Mouse (Mus musculus) hindbrain, embryonic 15.5 days (tissue): ENCODE data around the gene Gm43552. TPM values are rescaled to one million over a fixed set of nuclear protein-coding genes. Genes with fewer than 3 reads are reported as not detected.
A peak's percentile ranks its signal among the peaks of the same experiment; 100 is the strongest.

Experiments used
- ATAC-seq: fragments of 200-750 bp; cut with Nextera tagmentation; 2 replicates; pipeline ENCODE4 v1.8.0; 2017; ENCODE audit warnings: low read depth, moderate number of reproducible peaks, moderate TSS enrichment; ENCODE audit not compliant: low FRiP score
- H3K27ac ChIP-seq: fragments of 300-500 bp; sonication (generic); replicated peaks from 2 replicates; pipeline ENCODE4 v1.5.1; 2015; ENCODE audit warnings: mild to moderate bottlenecking, inconsistent platforms
- H3K27me3 ChIP-seq: fragments of 300-500 bp; sonication (generic); 2 replicates; pipeline ENCODE4 v1.6.1; 2015; ENCODE audit warnings: control low read depth, inconsistent platforms
- H3K36me3 ChIP-seq: fragments of 300-500 bp; sonication (generic); 2 replicates; pipeline ENCODE4 v1.6.1; 2015; ENCODE audit warnings: control low read depth, inconsistent platforms
- H3K4me1 ChIP-seq: fragments of 300-500 bp; sonication (generic); replicated peaks from 2 replicates; pipeline ENCODE4 v1.6.1; 2015; ENCODE audit warnings: control low read depth, inconsistent platforms
- H3K4me2 ChIP-seq: fragments of 300-500 bp; sonication (generic); 2 replicates; pipeline ENCODE4 v1.6.1; 2015; ENCODE audit warnings: moderate library complexity, mild to moderate bottlenecking, inconsistent platforms
- H3K4me3 ChIP-seq: fragments of 300-500 bp; sonication (generic); 2 replicates; pipeline ENCODE4 v1.5.1; 2015; ENCODE audit warnings: mild to moderate bottlenecking, inconsistent platforms
- H3K9ac ChIP-seq: fragments of 300-500 bp; sonication (generic); 2 replicates; pipeline ENCODE4 v1.6.1; 2015; ENCODE audit warnings: inconsistent platforms
- H3K9me3 ChIP-seq: fragments of 300-500 bp; sonication (generic); 2 replicates; pipeline ENCODE4 v1.6.1; 2016; ENCODE audit warnings: control low read depth, inconsistent platforms
- WGBS: fragments of 180-500 bp; shearing (Covaris S2); methylation state at CpG from one replicate; pipeline ENCODE4 v1.1.7; 2015; 5-methylcytosine and 5-hydroxymethylcytosine counted together
- polyA plus RNA-seq: library from polyadenylated mRNA; unstranded; fragments of >200 nt; fragmentation: Nextera tagmentation; extraction: Ambion mirVana; gene quantifications from 2 replicates; pipeline ENCODE4 v1.2.1, GENCODE M21; 2015

Gene Gm43552
- polyA plus RNA-seq, 1 experiment from 2014 or later, result not detected

DNA sequence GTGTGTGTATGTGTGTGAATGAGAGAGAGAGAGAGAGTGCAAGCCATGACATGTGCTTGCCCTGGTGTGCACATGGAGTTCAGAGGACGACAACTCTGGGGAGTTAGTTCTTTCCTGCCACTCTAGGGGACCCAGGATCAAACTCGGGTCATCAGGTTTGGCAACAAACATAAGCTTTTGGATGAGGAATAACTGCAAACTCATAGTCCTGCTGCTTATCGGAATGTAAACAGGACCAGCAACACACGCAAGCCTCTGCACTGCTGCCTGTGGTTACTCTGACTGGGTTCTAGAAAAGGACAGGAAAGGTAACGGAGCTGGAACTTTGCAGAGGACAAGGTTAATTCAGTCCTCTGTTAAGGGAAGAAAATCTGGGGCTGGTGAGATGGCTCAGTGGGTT is 67.4 kb downstream of the Gm43552 start:
- 95% methylated on average over 5 of the region's 5 CpGs for WGBS
- Histone ChIP-seq H3K4me3 (no peak overlapping the region), H3K27me3 (no peaks in the 10 kb centered on the region), H3K27ac (no peak overlapping the region), H3K36me3 (peaks cover 59% of the 10 kb centered on the region), H3K4me1 (no peaks in the 10 kb centered on the region), H3K9ac (no peak overlapping the region), H3K9me3 (no peaks in the 10 kb centered on the region), H3K4me2 (no peak overlapping the region)
- no peak for ATAC-seq

DNA sequence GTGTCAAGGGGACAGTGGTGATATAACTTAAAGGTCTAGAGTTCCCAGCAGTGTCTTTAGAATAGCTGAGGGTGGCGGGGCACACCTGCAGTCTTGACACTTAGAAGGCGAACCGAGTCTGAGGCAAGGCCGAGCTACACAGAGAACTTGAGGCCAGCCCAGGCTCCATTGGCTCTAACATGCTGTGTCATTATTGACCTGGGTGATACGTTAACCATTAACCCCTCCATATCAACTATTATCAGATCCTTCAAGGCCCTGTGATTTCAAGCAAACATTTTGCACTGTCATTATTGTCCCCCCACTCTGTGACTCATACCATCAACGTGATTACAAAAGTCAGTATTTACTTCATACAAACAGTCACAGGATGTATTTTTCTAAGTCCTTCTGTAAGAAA is 68.4 kb downstream of the Gm43552 start:
- H3K4me2 ChIP-seq, result no peak overlapping the region
- no peaks in the 10 kb centered on the region for H3K4me1 ChIP-seq
- no peak overlapping the region for H3K27ac ChIP-seq
- 91% methylated on average over 6 of the region's 6 CpGs for WGBS
- H3K27me3 ChIP-seq, result no peaks in the 10 kb centered on the region
- H3K9me3 ChIP-seq, result no peaks in the 10 kb centered on the region
- H3K36me3 ChIP-seq, result peaks cover 66% of the 10 kb centered on the region
- no peak overlapping the region for H3K4me3 ChIP-seq
- H3K9ac ChIP-seq, result no peak overlapping the region
- no peak for ATAC-seq

DNA sequence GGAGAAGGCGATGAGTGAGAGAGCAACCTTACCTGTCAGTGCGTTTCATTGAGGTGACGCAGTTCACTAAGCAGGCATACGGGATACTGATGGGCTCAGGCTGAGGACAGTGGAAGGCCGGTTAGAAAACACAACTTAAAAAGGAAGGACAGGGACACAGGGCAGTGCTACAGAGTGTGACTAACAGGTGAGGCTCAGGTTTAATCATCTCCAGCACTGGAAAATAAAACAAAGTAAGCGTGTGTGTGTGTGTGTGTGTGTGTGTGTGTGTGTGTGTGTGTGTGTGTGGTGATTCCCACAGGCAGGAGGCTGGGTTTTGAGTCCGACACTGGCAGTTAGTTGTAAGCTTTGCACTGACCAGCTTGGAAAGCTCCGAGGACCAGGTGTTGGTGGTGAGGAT is 69.8 kb downstream of the Gm43552 start:
- no peak overlapping the region for H3K4me2 ChIP-seq
- WGBS, result 93% methylated on average over 8 of the region's 8 CpGs
- no peaks in the 10 kb centered on the region for H3K27me3 ChIP-seq
- no peaks in the 10 kb centered on the region for H3K4me1 ChIP-seq
- H3K4me3 ChIP-seq, result no peak overlapping the region
- no peaks in the 10 kb centered on the region for H3K9me3 ChIP-seq
- no peak for ATAC-seq
- H3K36me3 ChIP-seq, result peaks cover 77% of the 10 kb centered on the region
- no peak overlapping the region for H3K27ac ChIP-seq
- no peak overlapping the region for H3K9ac ChIP-seq

DNA sequence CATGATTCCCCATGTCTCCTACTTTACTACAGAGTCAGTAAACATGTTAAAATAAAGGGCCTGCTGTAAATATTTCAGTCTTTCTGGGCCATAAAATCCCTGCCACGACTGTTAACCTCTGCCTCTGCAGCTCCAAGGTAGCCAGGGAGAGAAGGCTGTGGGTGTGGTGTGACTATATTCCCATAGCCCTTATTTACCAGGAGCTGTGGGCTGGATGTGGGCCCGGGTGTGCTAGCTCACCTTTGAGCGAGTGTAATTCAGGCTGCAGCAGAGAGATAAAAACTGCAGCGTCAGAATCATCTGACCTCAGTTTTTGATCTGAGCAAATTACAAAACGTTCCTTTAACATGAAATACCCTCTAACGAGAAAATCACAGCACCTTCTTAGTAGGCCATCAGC is 71.8 kb downstream of the Gm43552 start:
- H3K9me3 ChIP-seq, result no peaks in the 10 kb centered on the region
- no peak overlapping the region for H3K27ac ChIP-seq
- H3K4me2 ChIP-seq, result no peak overlapping the region
- H3K27me3 ChIP-seq, result no peaks in the 10 kb centered on the region
- no peak overlapping the region for H3K4me3 ChIP-seq
- H3K9ac ChIP-seq, result no peak overlapping the region
- no peaks in the 10 kb centered on the region for H3K4me1 ChIP-seq
- H3K36me3 ChIP-seq, result peaks cover 77% of the 10 kb centered on the region
- 86% methylated on average over 6 of the region's 6 CpGs for WGBS
- no peak for ATAC-seq

DNA sequence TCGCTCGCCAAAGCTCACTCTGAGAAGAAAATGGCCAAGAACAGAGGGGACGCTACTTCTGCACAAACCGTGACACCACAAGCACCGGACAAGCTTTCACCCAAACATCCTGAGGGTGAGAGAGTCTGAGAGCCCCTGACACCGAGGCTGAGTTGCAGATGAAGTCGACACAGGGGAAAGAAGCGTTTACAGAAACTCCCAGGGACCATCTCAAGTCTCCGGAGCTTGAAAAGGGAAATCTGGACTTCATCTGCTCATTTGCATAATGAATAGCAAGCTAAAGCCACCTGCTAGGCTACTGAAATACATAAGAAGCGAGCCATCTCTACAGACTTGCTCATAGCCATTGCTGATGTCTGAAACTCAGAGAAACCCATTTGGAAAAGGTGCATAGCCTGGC is 73.5 kb downstream of the Gm43552 start:
- H3K4me1 ChIP-seq, result no peaks in the 10 kb centered on the region
- H3K4me3 ChIP-seq, result no peak overlapping the region
- no peak overlapping the region for H3K9ac ChIP-seq
- no peaks in the 10 kb centered on the region for H3K9me3 ChIP-seq
- no peaks in the 10 kb centered on the region for H3K27me3 ChIP-seq
- H3K27ac ChIP-seq, result no peak overlapping the region
- H3K4me2 ChIP-seq, result no peak overlapping the region
- ATAC-seq, result no peak
- 72% methylated on average over 10 of the region's 10 CpGs for WGBS
- H3K36me3 ChIP-seq, result peaks cover 72% of the 10 kb centered on the region

DNA sequence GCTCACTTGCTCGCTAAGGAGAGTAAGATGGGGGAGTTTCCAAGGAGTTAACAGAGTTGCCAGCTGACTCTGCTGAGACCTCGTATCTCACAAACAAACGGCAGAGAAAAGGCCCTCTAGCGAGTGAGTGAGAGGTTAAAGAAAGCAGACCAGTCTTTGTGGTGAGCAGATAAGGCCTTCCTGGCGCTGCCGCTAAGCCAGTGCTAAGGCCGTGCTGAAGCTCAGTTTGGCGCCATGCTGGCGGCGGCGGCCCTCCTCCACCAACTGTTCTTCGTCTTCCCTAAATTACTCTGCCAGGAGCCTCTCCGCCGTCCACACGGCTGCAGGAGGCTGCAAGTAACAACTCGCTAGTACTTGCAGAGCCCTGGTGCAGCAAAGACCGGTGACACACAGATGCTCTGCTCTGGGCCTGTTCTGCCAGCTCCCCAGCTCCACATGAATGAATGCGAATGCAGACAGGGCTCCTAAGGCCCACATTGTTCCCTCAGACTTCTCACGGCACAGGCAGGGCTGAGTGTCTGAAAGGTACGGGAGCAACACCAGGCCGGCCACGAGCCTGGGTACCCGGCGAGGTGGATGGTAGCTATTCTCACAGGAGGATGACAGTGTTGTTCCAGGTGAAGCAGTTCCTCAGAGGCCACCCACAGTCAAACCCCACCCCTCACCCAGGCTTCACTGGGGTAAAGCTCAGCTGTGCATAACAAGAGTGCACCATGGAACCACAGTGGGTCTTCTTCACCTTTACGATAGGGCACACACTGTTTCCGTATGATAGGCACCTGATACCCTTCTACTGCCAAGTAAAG is 76.8 kb downstream of the Gm43552 start:
- Histone ChIP-seq H3K9ac (no peak overlapping the region), H3K27me3 (no peaks in the 10 kb centered on the region), H3K9me3 (no peaks in the 10 kb centered on the region), H3K36me3 (peaks cover 66% of the 10 kb centered on the region), H3K4me3 (no peak overlapping the region), H3K4me1 (no peaks in the 10 kb centered on the region), H3K27ac (peak overlapping the region; percentile 58), H3K4me2 (no peak overlapping the region)
- no peak for ATAC-seq
- WGBS, result 28% methylated on average over 26 of the region's 26 CpGs

DNA sequence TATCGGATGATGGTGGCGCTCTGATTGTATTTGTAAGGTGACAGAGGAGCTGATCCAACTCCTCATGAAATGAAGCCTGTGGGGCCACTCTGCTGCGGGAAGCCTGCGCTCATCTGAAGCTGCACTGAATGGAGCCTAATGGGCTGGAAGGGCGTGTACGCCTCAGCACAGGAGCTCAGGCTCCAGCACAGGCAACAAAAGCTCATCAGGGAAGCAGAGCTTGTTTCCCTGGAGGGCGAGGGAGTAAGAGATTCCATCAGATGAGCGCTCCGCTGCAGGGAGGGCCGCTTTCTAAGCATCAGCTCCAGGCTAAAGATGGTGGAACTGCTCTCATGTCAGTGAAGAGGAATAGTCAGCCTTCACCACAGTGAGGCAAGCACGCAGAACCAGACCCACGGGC is 84.6 kb downstream of the Gm43552 start:
- Histone ChIP-seq H3K9me3 (no peaks in the 10 kb centered on the region), H3K4me1 (no peaks in the 10 kb centered on the region), H3K9ac (no peak overlapping the region), H3K4me3 (no peak overlapping the region), H3K36me3 (peaks cover 33% of the 10 kb centered on the region), H3K27ac (peak overlapping the region; percentile 61), H3K27me3 (no peaks in the 10 kb centered on the region), H3K4me2 (no peak overlapping the region)
- ATAC-seq, result peak; percentile 51; the same call in 1 of the 2 replicates
- 22% methylated on average over 12 of the region's 12 CpGs for WGBS

DNA sequence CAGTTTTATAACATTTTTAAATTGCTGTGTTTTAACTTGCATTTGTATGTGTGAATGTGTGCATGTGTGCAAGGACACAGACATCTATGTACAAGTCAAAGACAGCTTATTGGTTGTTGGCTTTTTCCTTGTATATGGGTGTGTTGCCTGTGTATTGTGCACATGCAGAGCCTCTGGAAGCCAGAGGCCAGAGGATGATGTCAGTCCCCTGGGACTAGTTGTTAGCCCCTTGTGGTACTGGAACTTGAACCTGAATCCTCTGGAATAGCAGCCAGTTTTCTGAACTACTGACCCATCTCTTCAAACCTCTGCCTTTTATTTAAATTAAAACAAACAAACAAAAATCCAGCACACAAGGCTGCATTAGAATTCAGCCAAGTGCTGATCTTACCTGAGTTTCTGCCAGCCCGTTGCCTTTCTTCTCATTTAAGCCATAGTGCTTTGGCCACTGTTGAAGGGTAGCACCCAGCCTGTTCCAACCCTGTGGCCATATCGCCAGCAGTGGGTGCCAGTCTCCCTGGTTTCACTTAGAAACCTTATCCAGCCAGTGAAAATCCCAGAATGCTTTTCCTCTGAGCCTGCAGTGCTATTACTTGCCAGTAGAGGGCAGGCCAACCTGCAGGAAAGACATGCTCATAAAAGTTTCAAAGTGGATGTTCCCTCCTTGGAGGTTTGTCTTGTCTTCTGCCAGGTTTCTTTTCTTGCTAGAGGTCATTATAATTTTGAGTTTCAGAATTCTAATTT is 91.2 kb downstream of the Gm43552 start:
- peaks cover 48% of the 10 kb centered on the region for H3K36me3 ChIP-seq

DNA sequence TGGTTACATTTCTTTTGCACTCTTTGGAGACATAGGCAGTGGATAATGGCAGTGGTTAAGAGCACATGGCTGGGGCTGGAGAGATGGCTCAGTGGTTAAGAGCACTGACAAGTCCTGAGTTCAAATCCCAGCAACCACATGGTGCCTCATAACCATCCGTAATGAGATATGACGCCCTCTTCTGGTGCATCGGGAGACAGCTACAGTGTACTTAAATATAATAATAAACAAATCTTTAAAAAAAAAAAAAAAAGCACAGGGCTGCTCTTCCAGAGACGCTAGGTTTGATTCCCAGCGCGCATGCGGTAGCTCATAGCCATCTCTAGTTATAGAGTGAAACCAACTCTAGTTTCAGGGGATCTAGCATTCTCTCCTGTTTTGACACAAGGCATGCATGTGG is 98.2 kb downstream of the Gm43552 start:
- Histone ChIP-seq H3K9me3 (no peaks in the 10 kb centered on the region), H3K27me3 (no peaks in the 10 kb centered on the region), H3K27ac (no peak overlapping the region), H3K4me2 (no peak overlapping the region), H3K36me3 (peaks cover 31% of the 10 kb centered on the region), H3K4me1 (peaks cover 24% of the 10 kb centered on the region), H3K9ac (no peak overlapping the region), H3K4me3 (no peak overlapping the region)
- no peak for ATAC-seq
- 96% methylated on average over 7 of the region's 7 CpGs for WGBS

More for the DNA sequence above, 91.2 kb downstream of the Gm43552 start:
- no peak overlapping the region for H3K9ac ChIP-seq
- no peak overlapping the region for H3K4me3 ChIP-seq
- ATAC-seq, result peak; percentile 54; the same call in 1 of the 2 replicates
- H3K27me3 ChIP-seq, result no peaks in the 10 kb centered on the region
- no peak overlapping the region for H3K4me2 ChIP-seq
- H3K27ac ChIP-seq, result no peak overlapping the region
- WGBS, result 28% methylated on average over 2 of the region's 2 CpGs
- H3K4me1 ChIP-seq, result no peaks in the 10 kb centered on the region
- no peaks in the 10 kb centered on the region for H3K9me3 ChIP-seq

DNA sequence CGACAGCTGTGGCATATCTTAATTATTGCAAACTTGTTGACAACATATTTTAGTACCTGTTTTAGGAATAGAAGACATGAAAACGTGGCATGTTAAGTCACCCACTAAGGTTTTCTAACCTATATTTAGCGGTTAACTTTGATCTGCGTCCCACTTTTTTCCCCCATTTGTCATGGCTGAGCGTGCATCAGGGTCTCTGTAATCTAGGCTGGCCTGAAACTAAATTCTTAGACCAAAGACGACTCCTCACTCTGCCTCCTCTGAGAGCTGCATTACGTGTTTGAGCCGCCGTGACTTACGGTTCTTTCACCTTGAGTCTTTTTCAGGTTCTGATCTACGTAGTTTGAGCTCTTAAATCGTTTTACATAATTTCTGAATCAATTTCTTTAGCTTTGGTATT is 100.9 kb downstream of the Gm43552 start:
- Histone ChIP-seq H3K9me3 (no peaks in the 10 kb centered on the region), H3K27me3 (no peaks in the 10 kb centered on the region), H3K36me3 (peaks cover 40% of the 10 kb centered on the region), H3K9ac (peak overlapping the region; percentile 76), H3K27ac (peak overlapping the region; percentile 85), H3K4me2 (peak overlapping the region; percentile 86), H3K4me3 (peak overlapping the region; percentile 83), H3K4me1 (peaks cover 33% of the 10 kb centered on the region)
- 4% methylated on average over 12 of the region's 12 CpGs for WGBS
- ATAC-seq, result 0 out of 2 replicates have a peak, but pooled peaks have one; percentile 9

DNA sequence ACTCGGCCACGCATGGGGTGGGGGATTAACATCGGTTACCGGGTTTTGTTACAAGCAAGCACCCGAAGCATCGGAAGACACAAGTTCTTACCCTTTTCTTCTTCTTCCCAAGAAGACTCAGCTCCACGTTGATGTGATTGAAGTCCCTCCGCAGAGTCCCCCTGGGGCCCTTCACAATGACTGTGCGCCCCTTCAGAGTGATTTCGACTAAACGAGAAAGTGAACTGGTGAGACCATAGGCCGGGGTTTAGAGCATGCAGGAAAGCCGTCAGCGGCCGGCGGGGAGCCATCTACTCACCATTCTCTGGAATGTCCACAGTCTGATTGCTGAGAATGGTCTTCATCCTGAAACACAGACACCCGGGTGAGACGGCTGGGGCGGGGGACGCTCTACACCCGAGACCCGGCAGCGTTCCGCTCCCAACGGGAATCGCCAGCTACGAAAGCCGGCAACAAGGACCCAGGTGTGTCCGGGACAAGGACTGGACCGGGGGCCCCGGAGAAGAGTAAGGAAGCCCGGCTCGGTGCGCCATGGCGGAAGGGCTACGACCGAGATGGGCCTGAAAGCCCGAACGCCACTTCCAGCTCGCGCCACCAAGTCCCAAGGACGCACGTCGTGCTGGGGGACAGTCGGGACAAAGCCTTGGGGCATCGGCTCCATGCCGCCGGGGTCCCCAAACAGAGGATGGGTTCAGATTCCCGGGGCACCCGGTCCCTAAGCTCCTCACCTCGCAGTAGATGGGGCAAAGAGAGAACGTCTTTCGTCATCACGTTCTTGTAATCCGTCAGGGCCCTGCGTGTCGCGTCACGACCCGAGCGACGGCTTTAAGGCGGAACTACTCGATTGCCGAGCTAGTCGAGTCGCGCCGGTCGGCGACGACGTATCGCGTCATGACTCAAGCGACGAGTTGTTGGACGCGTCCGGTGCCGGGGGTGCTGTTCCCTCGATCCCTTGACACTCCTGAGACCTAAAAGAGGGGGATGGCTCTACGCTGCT is 101.7 kb downstream of the Gm43552 start, which contains the start of the genes Rpl9 and Lias:
Gene Rpl9, minus strand, starts transcription at position 797 of the 997 bp plus-strand sequence.
Gene Lias, plus strand, starts transcription at position 850 of the 997 bp plus-strand sequence.
- under 1% methylated on average over 83 of the region's 83 CpGs for WGBS
- Histone ChIP-seq H3K27me3 (no peaks in the 10 kb centered on the region), H3K27ac (peak within 1 kb of the TSS; percentile 85), H3K9ac (peak within 1 kb of the TSS; percentile 92), H3K9me3 (no peaks in the 10 kb centered on the region), H3K36me3 (peaks cover 32% of the 10 kb centered on the region), H3K4me1 (peaks cover 33% of the 10 kb centered on the region), H3K4me3 (peak within 1 kb of the TSS; percentile 83), H3K4me2 (peak within 1 kb of the TSS; percentile 86)
- ATAC-seq, result peak; percentile 95
